Mouse (Mus musculus): ENCODE results near the gene Zfp692. TPM values are rescaled to one million over a fixed set of nuclear protein-coding genes. Genes with fewer than 3 reads are reported as not detected.
A peak's percentile ranks its signal among the peaks of the same experiment; 100 is the strongest.
"Not testable (repeated sequence)": the region's sequence is repeated elsewhere in the genome, so short reads cannot be mapped to it uniquely, and the experiment has no call there.

Gene Zfp692
- polyA plus RNA-seq, 1 experiment from 2014 or later = 3.9 TPM

- no peak for TF ChIP-seq CTCF (IDR thresholded peaks at IDR 0.05; ENCODE audit: low read depth)
- no peak overlapping the region for H3K27ac ChIP-seq (ENCODE audit: low read depth, low read length)
- H3K9me3 ChIP-seq (ENCODE audit: control insufficient read depth) = no peaks in the 10 kb centered on the region
- H3K36me3 ChIP-seq (ENCODE audit: control insufficient read depth, insufficient read depth) = no peaks in the 10 kb centered on the region
- H3K9ac ChIP-seq (ENCODE audit: low read depth, low read length) = no peak overlapping the region
- no peaks in the 10 kb centered on the region for H3K27me3 ChIP-seq (replicated peaks; ENCODE audit: control insufficient read depth, insufficient read depth, low read length)
- 0 out of 2 replicates have a peak overlapping the region, but pooled peaks have one; percentile 62 for H3K4me3 ChIP-seq (ENCODE audit: low read depth, low read length)
- peaks cover 14% of the 10 kb centered on the region for H3K4me1 ChIP-seq (replicated peaks; ENCODE audit: control insufficient read depth, insufficient read depth, low read length)
- no peak for ATAC-seq
- peak overlapping the region; percentile 43 for H3K4me2 ChIP-seq (replicated peaks; ENCODE audit: low read depth)
- 27% methylated on average over 7 of the region's 7 CpGs for WGBS
These were observed 3.3 kb upstream of the Zfp692 start for GRCm38 (mm10) chr11:58303594-58303993.

- not testable (repeated sequence) for H3K9ac ChIP-seq (ENCODE audit: low read depth, low read length); H3K9me3 ChIP-seq (ENCODE audit: control insufficient read depth); H3K4me3 ChIP-seq (ENCODE audit: low read depth, low read length); H3K36me3 ChIP-seq (ENCODE audit: control insufficient read depth, insufficient read depth); ATAC-seq; H3K4me2 ChIP-seq (replicated peaks; ENCODE audit: low read depth); H3K27me3 ChIP-seq (replicated peaks; ENCODE audit: control insufficient read depth, insufficient read depth, low read length); H3K27ac ChIP-seq (ENCODE audit: low read depth, low read length)
- peaks cover 14% of the 10 kb centered on the region for H3K4me1 ChIP-seq (replicated peaks; ENCODE audit: control insufficient read depth, insufficient read depth, low read length)
- WGBS = 91% methylated on average over 8 of the region's 8 CpGs
These were observed 1.6 kb upstream of the Zfp692 start for GRCm38 (mm10) chr11:58305299-58305698.

- H3K9ac ChIP-seq (ENCODE audit: low read depth, low read length) = peak overlapping the region; percentile 46
- H3K4me1 ChIP-seq (replicated peaks; ENCODE audit: control insufficient read depth, insufficient read depth, low read length) = peaks cover 14% of the 10 kb centered on the region
- peaks cover 10% of the 10 kb centered on the region; the same call in 1 of the 2 replicates for H3K36me3 ChIP-seq (ENCODE audit: control insufficient read depth, insufficient read depth)
- under 1% methylated on average over 42 of the region's 42 CpGs for WGBS
- peak overlapping the region; percentile 41 for H3K4me3 ChIP-seq (ENCODE audit: low read depth, low read length)
- no peaks in the 10 kb centered on the region for H3K27me3 ChIP-seq (replicated peaks; ENCODE audit: control insufficient read depth, insufficient read depth, low read length)
- peak; percentile 79 for ATAC-seq
- peak overlapping the region; percentile 82 for H3K4me2 ChIP-seq (replicated peaks; ENCODE audit: low read depth)
- peak; percentile 59 for TF ChIP-seq CTCF (IDR thresholded peaks at IDR 0.05; ENCODE audit: low read depth)
- H3K9me3 ChIP-seq (ENCODE audit: control insufficient read depth) = no peaks in the 10 kb centered on the region
- peak overlapping the region; percentile 79 for H3K27ac ChIP-seq (ENCODE audit: low read depth, low read length)
These were observed 677 bp downstream of the Zfp692 start for GRCm38 (mm10) chr11:58307411-58308080.

- Histone ChIP-seq H3K4me3 (ENCODE audit: low read depth, low read length) (no peak overlapping the region), H3K27ac (ENCODE audit: low read depth, low read length) (no peak overlapping the region), H3K36me3 (ENCODE audit: control insufficient read depth, insufficient read depth) (peaks cover 10% of the 10 kb centered on the region), H3K9me3 (ENCODE audit: control insufficient read depth) (no peaks in the 10 kb centered on the region), H3K4me2 (replicated peaks; ENCODE audit: low read depth) (no peak overlapping the region), H3K27me3 (replicated peaks; ENCODE audit: control insufficient read depth, insufficient read depth, low read length) (no peaks in the 10 kb centered on the region), H3K9ac (ENCODE audit: low read depth, low read length) (no peak overlapping the region), H3K4me1 (replicated peaks; ENCODE audit: control insufficient read depth, insufficient read depth, low read length) (peaks cover 12% of the 10 kb centered on the region)
- no peak for TF ChIP-seq CTCF (IDR thresholded peaks at IDR 0.05; ENCODE audit: low read depth)
- WGBS = 90% methylated on average over 9 of the region's 9 CpGs
- no peak for ATAC-seq
These were observed 1.8 kb downstream of the Zfp692 start for GRCm38 (mm10) chr11:58308661-58309060.

DNA sequence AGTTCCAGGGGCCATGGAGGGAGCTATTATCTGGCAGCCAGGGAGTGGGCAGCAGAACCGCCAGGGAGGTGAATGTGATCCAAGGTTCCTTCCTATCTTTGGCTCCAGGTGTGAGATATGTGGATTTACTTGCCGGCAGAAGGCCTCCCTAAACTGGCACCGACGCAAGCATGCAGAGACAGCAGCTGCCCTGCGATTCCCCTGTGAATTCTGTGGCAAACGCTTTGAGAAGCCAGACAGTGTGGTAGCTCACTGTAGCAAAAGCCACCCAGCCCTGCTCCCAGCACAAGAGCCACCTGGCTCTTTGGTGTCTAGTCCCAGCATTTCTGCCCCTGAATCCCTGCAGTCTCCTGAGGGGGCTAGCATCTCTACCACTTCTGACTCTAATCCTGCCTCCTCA is 7.2 kb downstream of the Zfp692 start:
- Histone ChIP-seq H3K4me1 (replicated peaks; ENCODE audit: control insufficient read depth, insufficient read depth, low read length) (no peaks in the 10 kb centered on the region), H3K9me3 (ENCODE audit: control insufficient read depth) (no peaks in the 10 kb centered on the region), H3K4me3 (ENCODE audit: low read depth, low read length) (no peak overlapping the region), H3K36me3 (ENCODE audit: control insufficient read depth, insufficient read depth) (peaks cover 46% of the 10 kb centered on the region), H3K9ac (ENCODE audit: low read depth, low read length) (no peak overlapping the region), H3K27ac (ENCODE audit: low read depth, low read length) (no peak overlapping the region), H3K4me2 (replicated peaks; ENCODE audit: low read depth) (no peak overlapping the region), H3K27me3 (replicated peaks; ENCODE audit: control insufficient read depth, insufficient read depth, low read length) (no peaks in the 10 kb centered on the region)
- ATAC-seq = no peak
- TF ChIP-seq CTCF (IDR thresholded peaks at IDR 0.05; ENCODE audit: low read depth) = no peak
- WGBS = 81% methylated on average over 6 of the region's 6 CpGs

DNA sequence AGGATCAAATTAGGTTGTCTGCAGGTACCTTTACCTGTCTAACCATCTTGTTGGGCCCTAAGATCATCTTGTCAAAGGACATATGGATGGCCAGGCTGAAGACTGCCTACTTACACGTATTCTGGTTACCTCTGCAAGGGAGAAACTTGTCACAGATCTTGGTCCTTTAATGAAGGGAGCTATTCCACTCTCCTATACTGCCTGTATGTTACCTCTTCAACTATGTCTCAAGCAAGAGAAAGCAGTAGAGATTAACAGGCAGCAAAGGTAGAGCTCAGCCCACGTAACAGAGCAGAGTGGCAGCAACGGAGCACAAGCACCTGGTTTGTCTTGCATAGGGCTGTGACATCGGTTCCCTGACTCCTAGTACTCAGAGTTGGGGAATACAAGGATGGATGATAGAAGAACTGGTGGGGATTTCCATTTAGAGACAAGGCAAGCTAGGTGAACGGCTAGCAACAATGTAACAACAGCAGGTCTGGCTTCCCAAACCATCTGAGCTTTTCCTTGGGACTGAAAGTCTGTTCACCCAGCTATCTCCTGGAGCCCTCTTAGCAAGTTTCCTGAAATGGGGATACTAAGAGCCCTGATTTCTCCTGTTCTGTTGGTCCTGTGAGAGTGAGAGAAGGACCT is 8.8 kb downstream of the Zfp692 start:
- Histone ChIP-seq H3K9me3 (ENCODE audit: control insufficient read depth) (no peaks in the 10 kb centered on the region), H3K27ac (ENCODE audit: low read depth, low read length) (no peak overlapping the region), H3K4me3 (ENCODE audit: low read depth, low read length) (no peak overlapping the region), H3K4me2 (replicated peaks; ENCODE audit: low read depth) (no peak overlapping the region), H3K4me1 (replicated peaks; ENCODE audit: control insufficient read depth, insufficient read depth, low read length) (no peaks in the 10 kb centered on the region), H3K27me3 (replicated peaks; ENCODE audit: control insufficient read depth, insufficient read depth, low read length) (no peaks in the 10 kb centered on the region), H3K36me3 (ENCODE audit: control insufficient read depth, insufficient read depth) (peaks cover 44% of the 10 kb centered on the region), H3K9ac (ENCODE audit: low read depth, low read length) (no peak overlapping the region)
- TF ChIP-seq CTCF (IDR thresholded peaks at IDR 0.05; ENCODE audit: low read depth) = no peak
- no peak for ATAC-seq
- WGBS = 93% methylated on average over 5 of the region's 5 CpGs
